Comparison of ENCODE assay signal across 23 mouse cellular contexts in the genomic region with DNA sequence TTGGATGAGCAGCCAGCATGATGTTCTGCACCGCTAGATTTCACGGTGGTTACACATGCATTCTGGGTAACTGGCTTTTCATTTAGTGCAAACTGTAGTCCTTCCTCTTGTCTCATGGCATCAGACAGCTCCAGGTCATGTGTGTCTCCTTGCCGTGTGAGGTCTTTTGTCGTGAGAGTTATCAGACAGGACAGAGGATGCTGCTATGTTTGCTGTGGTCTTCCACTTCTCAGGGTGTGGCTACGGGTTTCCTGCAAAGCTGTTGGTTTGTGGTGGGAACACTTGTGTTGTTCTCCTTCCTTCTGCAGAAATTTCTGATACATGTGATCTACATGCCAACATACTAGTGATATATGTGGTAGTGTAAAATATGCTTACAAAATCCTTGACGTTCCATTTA.
DNase-seq lines count a peak whose midpoint lies in the region; ATAC-seq lines count a peak whose summit lies in the region.
"Had no signal": no experiment of that assay in that cellular context is flagged by ENCODE, and none has a peak within 500 bp of the region (broad histone marks: within the 10 kb centered on the region; RNA-seq: fewer than 3 reads in every experiment).

No protein-coding gene starts in this region.

- no peak overlapping the region for H3K27ac ChIP-seq in heart, embryonic 16.5 days (ENCODE audit: low read length)
- H3K27ac ChIP-seq: embryonic facial prominence, embryonic 13.5 days; forebrain, embryonic 13.5 days; heart, adult 2 months; heart, embryonic 15.5 days; hindbrain, embryonic 13.5 days; hindbrain, postnatal 0 days had no signal

- H3K4me3 ChIP-seq in heart, embryonic 16.5 days (ENCODE audit: low read length) = no peak overlapping the region
- H3K4me3 ChIP-seq: embryonic facial prominence, embryonic 13.5 days; forebrain, embryonic 13.5 days; heart, adult 2 months; heart, embryonic 15.5 days; hindbrain, embryonic 13.5 days had no signal

- peak; percentile 47; the same call in 1 of the 2 replicates for ATAC-seq in heart, embryonic 16.5 days (replicated peaks; ENCODE audit: extremely low read depth, insufficient read depth, low FRiP score)
- peak; percentile 83 for ATAC-seq in megakaryocyte progenitor cell, adult 5-6 weeks (replicated peaks; ENCODE audit: poor library complexity)
- ATAC-seq in neutrophil, adult 5-6 weeks (ENCODE audit: extremely low read depth, insufficient number of reproducible peaks, low FRiP score, poor library complexity, severe bottlenecking) = 0 out of 2 replicates have a peak, but pooled peaks have one; percentile 23
- ATAC-seq: activated CD4-positive, CD25-positive, alpha-beta regulatory T cell, adult 4 months; forebrain, embryonic 13.5 days; hindbrain, postnatal 0 days had no signal

- 82% methylated on average over 6 of the region's 6 CpGs for WGBS in heart, embryonic 16.5 days

- no peak overlapping the region for H3K4me2 ChIP-seq in heart, embryonic 16.5 days (ENCODE audit: low read depth, low read length)
- H3K4me2 ChIP-seq: embryonic facial prominence, embryonic 13.5 days; forebrain, embryonic 13.5 days; heart, embryonic 11.5 days; heart, embryonic 15.5 days; hindbrain, embryonic 13.5 days had no signal

- no peaks in the 10 kb centered on the region for H3K27me3 ChIP-seq in heart, embryonic 16.5 days (ENCODE audit: control insufficient read depth, insufficient read depth, low read length)
- H3K27me3 ChIP-seq: embryonic facial prominence, embryonic 13.5 days; forebrain, embryonic 13.5 days; heart, embryonic 15.5 days; hindbrain, embryonic 13.5 days had no signal

- no peaks in the 10 kb centered on the region for H3K4me1 ChIP-seq in heart, embryonic 16.5 days (ENCODE audit: control insufficient read depth, insufficient read depth, low read length)
- H3K4me1 ChIP-seq: embryonic facial prominence, embryonic 13.5 days; forebrain, embryonic 13.5 days; heart, embryonic 15.5 days; hindbrain, embryonic 13.5 days had no signal

- H3K9me3 ChIP-seq in heart, embryonic 16.5 days (replicated peaks; ENCODE audit: control insufficient read depth, low read length) = no peaks in the 10 kb centered on the region
- H3K9me3 ChIP-seq: embryonic facial prominence, embryonic 13.5 days; forebrain, embryonic 13.5 days; heart, embryonic 15.5 days; hindbrain, embryonic 13.5 days had no signal

- no peaks in the 10 kb centered on the region for H3K36me3 ChIP-seq in heart, embryonic 16.5 days (ENCODE audit: control insufficient read depth, insufficient read depth)
- H3K36me3 ChIP-seq: embryonic facial prominence, embryonic 13.5 days; heart, embryonic 15.5 days; hindbrain, embryonic 13.5 days had no signal

- intact Hi-C loops in heart, postnatal 10 days (cut with DNase I) = no loop called here
- intact Hi-C loops in heart, postnatal 25 days (cut with DNase I) = no loop called here

- DNase-seq in heart, postnatal 10 days = no peak
- DNase-seq in thymus, postnatal 25 days = peak; percentile 4
- DNase-seq in thymus, postnatal 10 days (ENCODE audit: low spot score in 2 of 2) = no peak
- DNase-seq in layer of hippocampus, postnatal 14 days (ENCODE audit: low spot score in 2 of 2) = no peak
- no peak for DNase-seq in heart, postnatal 25 days (ENCODE audit: low spot score)
- DNase-seq: adrenal gland, postnatal 14 days; B cell, adult 2 months; cerebellum, adult 11-12 months; cerebellum, adult 9-10 months; cerebellum, postnatal 25 days; gastrocnemius, postnatal 36 days; heart, adult 2 months; heart, postnatal 4 days had no signal

- no peak overlapping the region for H3K9ac ChIP-seq in heart, embryonic 16.5 days (ENCODE audit: low read length)
- H3K9ac ChIP-seq: embryonic facial prominence, embryonic 13.5 days; forebrain, embryonic 13.5 days; heart, embryonic 15.5 days; hindbrain, embryonic 13.5 days had no signal

Comparison
In these comparisons a context has a peak if more than half of its experiments do, and no peak if none do; other contexts are left out.
1. ATAC-seq: peak in every context shown above with its lines; median percentile 83 in megakaryocyte progenitor cell, adult 5-6 weeks; 47 in heart, embryonic 16.5 days; 23 in neutrophil, adult 5-6 weeks.